In the genomic region with DNA sequence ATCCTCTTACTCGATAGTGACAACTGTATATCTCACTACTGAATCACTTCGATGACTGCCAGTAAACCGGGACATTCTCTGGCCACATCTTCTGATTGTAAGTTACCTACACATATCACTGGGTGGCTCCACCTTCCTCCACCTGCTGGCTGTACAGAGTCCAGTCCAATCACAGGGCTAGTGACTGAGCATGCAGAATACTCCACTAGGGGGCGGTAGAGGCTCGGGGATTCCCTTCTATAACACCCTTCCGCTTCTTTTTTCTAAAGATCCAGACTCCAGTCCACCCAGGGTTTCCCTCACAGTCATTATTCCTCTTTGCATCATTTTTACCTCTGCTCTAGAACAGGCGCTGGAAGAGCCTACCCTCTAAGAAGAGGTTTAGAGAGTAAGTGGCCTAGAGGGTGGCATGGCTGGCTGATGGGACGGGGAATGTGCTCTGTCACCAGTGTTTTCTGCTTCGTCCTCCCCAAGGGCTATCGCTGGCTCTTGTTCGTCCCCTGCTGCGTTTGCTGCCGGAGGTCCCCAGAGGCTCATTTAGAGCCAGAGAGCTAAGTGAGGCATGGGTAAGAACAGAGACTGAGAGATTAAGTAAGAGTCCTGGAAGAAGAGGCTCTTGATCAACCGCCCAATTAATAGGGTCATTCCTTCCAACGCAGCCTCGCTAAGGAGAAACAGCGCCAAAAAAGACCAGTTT, we compare ENCODE assay signal across 8 mouse cellular contexts. TPM values are rescaled to one million over a fixed set of nuclear protein-coding genes. Genes with fewer than 3 reads are reported as not detected.
A peak's percentile ranks its signal among the peaks of the same experiment; 100 is the strongest.
DNase-seq lines count a peak whose midpoint lies in the region; ATAC-seq lines count a peak whose summit lies in the region.

No protein-coding gene starts in this region.

- DNase-seq in adrenal gland, adult 2 months = peak; percentile 81
- DNase-seq in embryo, embryonic 11.5 days (ENCODE audit: low read depth, low spot score) = peak; percentile 72
- DNase-seq in left cerebral cortex, postnatal 25 days (ENCODE audit: low spot score in 2 of 2) = peak; percentile 77 to 89
- DNase-seq in mesoderm, embryonic 11.5 days (ENCODE audit: low read depth, low spot score) = peak; percentile 89
- peak; percentile 62 to 69 for DNase-seq in right cerebral cortex, postnatal 36 days (ENCODE audit: low spot score in 2 of 2)
- peak; percentile 77 to 86 for DNase-seq in urinary bladder, postnatal 36 days (ENCODE audit: low spot score in 2 of 2)

- intact Hi-C loops in left cerebral cortex, postnatal 25 days (cut with DNase I) = loop anchor here (1.0 kb wide), 1 partner anchor 54 kb away; no protein-coding TSS in a partner anchor

- H3K4me3 ChIP-seq in intestine, embryonic 16.5 days (ENCODE audit: low read length) = no peak overlapping the region

- no peaks in the 10 kb centered on the region for H3K27me3 ChIP-seq in intestine, embryonic 16.5 days (replicated peaks; ENCODE audit: control insufficient read depth, insufficient read depth, low read length)

- H3K9me3 ChIP-seq in intestine, embryonic 16.5 days (ENCODE audit: control insufficient read depth, low read length) = no peaks in the 10 kb centered on the region

- H3K4me2 ChIP-seq in intestine, embryonic 16.5 days (ENCODE audit: low read depth, low read length) = no peak overlapping the region

- no peaks in the 10 kb centered on the region for H3K36me3 ChIP-seq in intestine, embryonic 16.5 days (ENCODE audit: control insufficient read depth, insufficient read depth, low read length)

- H3K27ac ChIP-seq in intestine, embryonic 16.5 days (ENCODE audit: low read length) = peak overlapping the region; percentile 36; the same call in 1 of the 2 replicates

- WGBS in intestine, embryonic 16.5 days = 26% methylated on average over 17 of the region's 17 CpGs

- peak; percentile 64 for ATAC-seq in granulocyte monocyte progenitor cell, adult 5-6 weeks (replicated peaks; ENCODE audit: poor library complexity, severe bottlenecking)
- peak; percentile 72 for ATAC-seq in intestine, embryonic 16.5 days

- peaks cover 31% of the 10 kb centered on the region for H3K4me1 ChIP-seq in intestine, embryonic 16.5 days (ENCODE audit: control insufficient read depth, insufficient read depth, low read length)

- H3K9ac ChIP-seq in intestine, embryonic 16.5 days (ENCODE audit: low read depth, low read length) = peak overlapping the region; percentile 36; the same call in 1 of the 2 replicates

RNA-seq across cellular contexts. Expression of a gene that starts 16.9 kb away (rescaled TPM):
- 10 to 100 TPM; 19.4 to 25.8 TPM for total RNA-seq in adrenal gland, adult 2 months (2021)
- 10.8 and 11.2 TPM in 2 replicates for polyA plus RNA-seq in adrenal gland, adult 2 months (2012; rRNA removed)
- total RNA-seq in granulocyte monocyte progenitor cell, adult 5-6 weeks (2014; fragmentation: Nextera tagmentation) = 7.0 and 7.8 TPM in 2 replicates
- 9.4 and 9.6 TPM in 2 replicates for total RNA-seq in granulocyte monocyte progenitor cell, adult 5-6 weeks (2017)
- polyA plus RNA-seq in intestine, embryonic 16.5 days (2015; fragmentation: Nextera tagmentation; extraction: Ambion mirVana) = 12.5 and 12.7 TPM in 2 replicates
- total RNA-seq in left cerebral cortex, postnatal 25 days (2021) = 10 to 100 TPM; 20.5 to 22.5 TPM
